Mouse (Mus musculus): ENCODE data around the gene Dhx30. TPM values are rescaled to one million over a fixed set of nuclear protein-coding genes. Genes with fewer than 3 reads are reported as not detected.
"Not testable (repeated sequence)": the region's sequence is repeated elsewhere in the genome, so short reads cannot be mapped to it uniquely, and the experiment has no call there.

Gene Dhx30
- total RNA-seq (2021) (100 to 1,000 TPM in 1 of 2 experiments, 10 to 100 TPM in 1; 92.7 to 102 TPM), polyA plus RNA-seq (2012; rRNA removed) (52.9 and 68.1 TPM in 2 replicates)
- long read RNA-seq, full-length matches to known transcripts, result 30 of 52 reads
- long read RNA-seq, partial matches to known transcripts, result 10 of 52 reads
- long read RNA-seq, other reads (novel, unspliced or antisense), result 12 of 52 reads

- no peak for DNase-seq
Observed at GRCm38 (mm10) chr9:110117779-110118139, at the start of gene Dhx30. Gene Dhx30, minus strand, starts transcription at chr9:110117830.

- DNase-seq, result peak; percentile 18
Observed at GRCm38 (mm10) chr9:110163071-110163470, 45.4 kb upstream of the Dhx30 start.

- peak; percentile 49 for DNase-seq
Observed at GRCm38 (mm10) chr9:110162441-110162840, 44.8 kb upstream of the Dhx30 start.

- not testable (repeated sequence) for DNase-seq
Observed at GRCm38 (mm10) chr9:110160486-110160885, 42.9 kb upstream of the Dhx30 start.

GRCm38 (mm10) chr9:110159036-110159435 is 41.4 kb upstream of the Dhx30 start:
- peak; percentile 73 for DNase-seq

- no peak for DNase-seq
Observed at GRCm38 (mm10) chr9:110148598-110148997, 31.0 kb upstream of the Dhx30 start.

GRCm38 (mm10) chr9:110142097-110142496 is 24.5 kb upstream of the Dhx30 start:
- DNase-seq, result no peak

- DNase-seq, result no peak
Observed at GRCm38 (mm10) chr9:110139119-110139518, 21.5 kb upstream of the Dhx30 start.

GRCm38 (mm10) chr9:110134176-110134575 is 16.5 kb upstream of the Dhx30 start:
- DNase-seq, result no peak

- no peak for DNase-seq
Observed at GRCm38 (mm10) chr9:110132921-110133320, 15.3 kb upstream of the Dhx30 start.

GRCm38 (mm10) chr9:110132201-110132605 is 14.6 kb upstream of the Dhx30 start:
- no peak for DNase-seq

- peak; percentile 100 for DNase-seq
Observed at GRCm38 (mm10) chr9:110131525-110132197, 14.0 kb upstream of the Dhx30 start.

- DNase-seq, result no peak
Observed at GRCm38 (mm10) chr9:110130896-110131524, 13.4 kb upstream of the Dhx30 start.

GRCm38 (mm10) chr9:110124008-110124540 is 6.4 kb upstream of the Dhx30 start:
- DNase-seq, result not testable (repeated sequence)

- no peak for DNase-seq
Observed at GRCm38 (mm10) chr9:110123322-110123721, 5.7 kb upstream of the Dhx30 start.

GRCm38 (mm10) chr9:110121424-110121823 is 3.8 kb upstream of the Dhx30 start:
- no peak for DNase-seq

GRCm38 (mm10) chr9:110118249-110118648 is 619 bp upstream of the Dhx30 start:
- DNase-seq, result no peak

- peak; percentile 95 for DNase-seq
Observed at GRCm38 (mm10) chr9:110116977-110117778, 452 bp downstream of the Dhx30 start, which contains the start of gene Smarcc1. Gene Smarcc1, plus strand, starts transcription at chr9:110117708.

GRCm38 (mm10) chr9:110116353-110116976 is 1.2 kb downstream of the Dhx30 start:
- no peak for DNase-seq

GRCm38 (mm10) chr9:110100627-110101600 is 16.7 kb downstream of the Dhx30 start:
- peak; percentile 94 for DNase-seq

Data from adrenal gland, adult 2 months (tissue).